Comparison of ENCODE assay signal across 10 mouse cellular contexts in the genomic region with DNA sequence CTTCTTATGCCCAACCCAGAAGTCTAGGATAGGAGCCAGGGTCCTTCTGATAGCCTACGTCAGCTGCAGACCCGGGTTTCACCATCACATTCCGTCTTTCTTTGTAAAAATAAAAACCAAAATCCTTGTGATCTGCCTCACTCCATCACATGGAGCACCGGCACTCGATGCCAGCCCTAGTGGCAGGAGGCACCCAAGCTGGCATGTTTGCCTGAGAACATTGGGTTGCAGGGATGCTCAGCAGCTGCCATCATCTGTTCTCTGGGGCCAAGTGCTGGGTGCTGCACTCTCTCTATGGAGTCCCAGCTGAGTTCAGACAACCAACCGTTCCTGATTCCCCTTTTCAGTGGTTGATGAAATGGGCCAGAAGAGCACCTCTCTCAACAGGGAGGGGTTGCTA. TPM values are rescaled to one million over a fixed set of nuclear protein-coding genes. Genes with fewer than 3 reads are reported as not detected.
A peak's percentile ranks its signal among the peaks of the same experiment; 100 is the strongest.
DNase-seq lines count a peak whose midpoint lies in the region; ATAC-seq and TF ChIP-seq lines count a peak whose summit lies in the region.
"Had no signal": no experiment of that assay in that cellular context is flagged by ENCODE, and none has a peak within 500 bp of the region (broad histone marks: within the 10 kb centered on the region; RNA-seq: fewer than 3 reads in every experiment).

No protein-coding gene starts in this region.

- H3K9ac ChIP-seq in heart, embryonic 12.5 days: 0 out of 2 replicates have a peak overlapping the region, but pooled peaks have one; percentile 19
- no peak overlapping the region for H3K9ac ChIP-seq in liver, embryonic 11.5 days (ENCODE audit: low read depth, low read length)
- no peak overlapping the region for H3K9ac ChIP-seq in liver, postnatal 0 days (replicated peaks)
- H3K9ac ChIP-seq in forebrain, embryonic 15.5 days (replicated peaks): no peak overlapping the region
- H3K9ac ChIP-seq in midbrain, embryonic 13.5 days (replicated peaks): no peak overlapping the region
- H3K9ac ChIP-seq: liver, embryonic 13.5 days had no signal

- no peaks in the 10 kb centered on the region for H3K9me3 ChIP-seq in heart, embryonic 12.5 days (replicated peaks)
- no peaks in the 10 kb centered on the region for H3K9me3 ChIP-seq in liver, embryonic 11.5 days (ENCODE audit: control insufficient read depth, low read length)
- no peaks in the 10 kb centered on the region for H3K9me3 ChIP-seq in liver, postnatal 0 days (ENCODE audit: low read length)
- H3K9me3 ChIP-seq in forebrain, embryonic 15.5 days: no peaks in the 10 kb centered on the region
- H3K9me3 ChIP-seq in midbrain, embryonic 13.5 days: no peaks in the 10 kb centered on the region
- H3K9me3 ChIP-seq: liver, embryonic 13.5 days had no signal

- no peak for TF ChIP-seq EP300 in liver, postnatal 0 days (IDR thresholded peaks at IDR 0.05; ENCODE audit: low read depth)

- H3K36me3 ChIP-seq in heart, embryonic 12.5 days: no peaks in the 10 kb centered on the region
- no peaks in the 10 kb centered on the region for H3K36me3 ChIP-seq in liver, embryonic 11.5 days (ENCODE audit: control insufficient read depth, insufficient read depth, low read length)
- H3K36me3 ChIP-seq in liver, postnatal 0 days (replicated peaks; ENCODE audit: insufficient read depth, low read length): no peaks in the 10 kb centered on the region
- no peaks in the 10 kb centered on the region for H3K36me3 ChIP-seq in forebrain, embryonic 15.5 days
- no peaks in the 10 kb centered on the region for H3K36me3 ChIP-seq in midbrain, embryonic 13.5 days
- H3K36me3 ChIP-seq: liver, embryonic 13.5 days had no signal

- peak overlapping the region; percentile 77 for H3K4me2 ChIP-seq in heart, embryonic 12.5 days
- peak overlapping the region; percentile 2; the same call in 1 of the 2 replicates for H3K4me2 ChIP-seq in liver, embryonic 11.5 days
- no peak overlapping the region for H3K4me2 ChIP-seq in liver, postnatal 0 days (ENCODE audit: low read depth, low read length)
- 0 out of 2 replicates have a peak overlapping the region, but pooled peaks have one; percentile 89 for H3K4me2 ChIP-seq in forebrain, embryonic 15.5 days (replicated peaks)
- H3K4me2 ChIP-seq in midbrain, embryonic 13.5 days (replicated peaks): peak overlapping the region; percentile 98
- H3K4me2 ChIP-seq: liver, embryonic 13.5 days had no signal

- peaks cover 81% of the 10 kb centered on the region for H3K4me1 ChIP-seq in heart, embryonic 12.5 days (replicated peaks)
- peaks cover 5% of the 10 kb centered on the region; the same call in 1 of the 2 replicates for H3K4me1 ChIP-seq in liver, embryonic 11.5 days (replicated peaks; ENCODE audit: control insufficient read depth, insufficient read depth, low read length)
- peaks cover 5% of the 10 kb centered on the region; the same call in 1 of the 2 replicates for H3K4me1 ChIP-seq in liver, postnatal 0 days (ENCODE audit: insufficient read depth)
- peaks cover 57% of the 10 kb centered on the region for H3K4me1 ChIP-seq in forebrain, embryonic 15.5 days
- peaks cover 71% of the 10 kb centered on the region for H3K4me1 ChIP-seq in midbrain, embryonic 13.5 days (replicated peaks)

- WGBS in heart, embryonic 12.5 days: 82% methylated on average over 6 of the region's 6 CpGs
- 82% methylated on average over 6 of the region's 6 CpGs for WGBS in liver, embryonic 11.5 days
- 84% methylated on average over 6 of the region's 6 CpGs for WGBS in liver, postnatal 0 days (ENCODE audit: insufficient replicate concordance)
- 75% methylated on average over 6 of the region's 6 CpGs for WGBS in forebrain, embryonic 15.5 days
- 93% methylated on average over 6 of the region's 6 CpGs for WGBS in midbrain, embryonic 13.5 days

- intact Hi-C loops in heart, postnatal 10 days (cut with DNase I): loop anchor here (5.0 kb wide), 2 partner anchors 131 to 259 kb away; partner anchors contain the start of gene Cd82
- intact Hi-C loops in gastrocnemius, postnatal 14 days (cut with DNase I; ENCODE audit: low total_unique reads): loop anchor here (5.0 kb wide), 2 partner anchors 104 to 141 kb away; no protein-coding TSS in a partner anchor

- H3K27me3 ChIP-seq in heart, embryonic 12.5 days (replicated peaks): no peaks in the 10 kb centered on the region
- H3K27me3 ChIP-seq in liver, embryonic 11.5 days (replicated peaks; ENCODE audit: control insufficient read depth, insufficient read depth, low read length): no peaks in the 10 kb centered on the region; the same call in 1 of the 2 replicates
- H3K27me3 ChIP-seq in liver, postnatal 0 days (ENCODE audit: insufficient read depth, low read length): peaks cover 24% of the 10 kb centered on the region
- no peaks in the 10 kb centered on the region for H3K27me3 ChIP-seq in forebrain, embryonic 15.5 days
- peaks cover 6% of the 10 kb centered on the region for H3K27me3 ChIP-seq in midbrain, embryonic 13.5 days

- H3K4me3 ChIP-seq in heart, embryonic 12.5 days: peak overlapping the region; percentile 72; the same call in 1 of the 2 replicates
- H3K4me3 ChIP-seq in liver, embryonic 11.5 days (ENCODE audit: low read depth, low read length): no peak overlapping the region
- H3K4me3 ChIP-seq in liver, postnatal 0 days (ENCODE audit: low read depth, low read length): no peak overlapping the region
- H3K4me3 ChIP-seq in forebrain, embryonic 15.5 days: no peak overlapping the region
- no peak overlapping the region for H3K4me3 ChIP-seq in midbrain, embryonic 13.5 days (replicated peaks)
- H3K4me3 ChIP-seq: liver, embryonic 13.5 days had no signal

- TF ChIP-seq CTCF in liver, postnatal 0 days (IDR thresholded peaks at IDR 0.05; ENCODE audit: low read depth): no peak

- ATAC-seq in heart, embryonic 12.5 days (ENCODE audit: insufficient number of reproducible peaks, low FRiP score): no peak
- no peak for ATAC-seq in liver, embryonic 11.5 days (replicated peaks; ENCODE audit: low FRiP score)
- ATAC-seq in liver, postnatal 0 days: no peak
- no peak for ATAC-seq in forebrain, embryonic 15.5 days (replicated peaks)
- no peak for ATAC-seq in midbrain, embryonic 13.5 days

- no peak for DNase-seq in heart, postnatal 10 days
- no peak for DNase-seq in liver, embryonic 11.5 days (ENCODE audit: low spot score)
- no peak for DNase-seq in liver, postnatal 0 days
- DNase-seq in gastrocnemius, postnatal 14 days: no peak
- no peak for DNase-seq in left cerebral cortex, adult 18-20 months (ENCODE audit: low spot score in 2 of 2)
- DNase-seq: liver, embryonic 13.5 days had no signal

- no peak overlapping the region for H3K27ac ChIP-seq in heart, embryonic 12.5 days (ENCODE audit: poor library complexity, severe bottlenecking)
- no peak overlapping the region for H3K27ac ChIP-seq in liver, embryonic 11.5 days (ENCODE audit: low read depth, low read length)
- H3K27ac ChIP-seq in liver, postnatal 0 days (ENCODE audit: low read depth): no peak overlapping the region
- H3K27ac ChIP-seq in forebrain, embryonic 15.5 days (replicated peaks): 0 out of 2 replicates have a peak overlapping the region, but pooled peaks have one; percentile 46
- no peak overlapping the region for H3K27ac ChIP-seq in midbrain, embryonic 13.5 days
- H3K27ac ChIP-seq: liver, embryonic 13.5 days had no signal

RNA-seq across cellular contexts. Expression of gene Tspan18, which starts 3.2 kb away (rescaled TPM):
- 58.5 and 63.8 TPM in 2 replicates for polyA plus RNA-seq in heart, embryonic 12.5 days (2016; fragmentation: Nextera tagmentation; extraction: Ambion mirVana)
- total RNA-seq in heart, postnatal 10 days (2021): 10 to 100 TPM; 54.1 to 63.4 TPM
- polyA plus RNA-seq in liver, embryonic 11.5 days (2014; fragmentation: Nextera tagmentation; extraction: Ambion mirVana): 19.4 and 19.5 TPM in 2 replicates
- 2.6 and 2.8 TPM in 2 replicates for polyA plus RNA-seq in liver, postnatal 0 days (2015; fragmentation: Nextera tagmentation; extraction: Ambion mirVana)
- polyA plus RNA-seq in forebrain, embryonic 15.5 days (2015; fragmentation: Nextera tagmentation; extraction: Ambion mirVana): 16.5 and 16.9 TPM in 2 replicates
- polyA plus RNA-seq in midbrain, embryonic 13.5 days (2015; fragmentation: Nextera tagmentation; extraction: Ambion mirVana): 24.9 and 31.2 TPM in 2 replicates
- 10 to 100 TPM in 1 of 2 experiments, 1 to 10 TPM in 1; 9.7 to 11.4 TPM for total RNA-seq in gastrocnemius, postnatal 14 days (2021)
- total RNA-seq in left cerebral cortex, adult 18-20 months (2021): 1 to 10 TPM; 1.4 to 1.6 TPM
- total RNA-seq: hematopoietic stem cell, adult 5-6 weeks had no signal
